Mouse (Mus musculus): ENCODE measurements around the gene Mybph. TPM values are rescaled to one million over a fixed set of nuclear protein-coding genes. Genes with fewer than 3 reads are reported as not detected.
"Not testable (repeated sequence)": the region's sequence is repeated elsewhere in the genome, so short reads cannot be mapped to it uniquely, and the experiment has no call there.

The Mybph gene
- polyA plus RNA-seq, 1 experiment from 2014 or later = 0.43 TPM

DNA sequence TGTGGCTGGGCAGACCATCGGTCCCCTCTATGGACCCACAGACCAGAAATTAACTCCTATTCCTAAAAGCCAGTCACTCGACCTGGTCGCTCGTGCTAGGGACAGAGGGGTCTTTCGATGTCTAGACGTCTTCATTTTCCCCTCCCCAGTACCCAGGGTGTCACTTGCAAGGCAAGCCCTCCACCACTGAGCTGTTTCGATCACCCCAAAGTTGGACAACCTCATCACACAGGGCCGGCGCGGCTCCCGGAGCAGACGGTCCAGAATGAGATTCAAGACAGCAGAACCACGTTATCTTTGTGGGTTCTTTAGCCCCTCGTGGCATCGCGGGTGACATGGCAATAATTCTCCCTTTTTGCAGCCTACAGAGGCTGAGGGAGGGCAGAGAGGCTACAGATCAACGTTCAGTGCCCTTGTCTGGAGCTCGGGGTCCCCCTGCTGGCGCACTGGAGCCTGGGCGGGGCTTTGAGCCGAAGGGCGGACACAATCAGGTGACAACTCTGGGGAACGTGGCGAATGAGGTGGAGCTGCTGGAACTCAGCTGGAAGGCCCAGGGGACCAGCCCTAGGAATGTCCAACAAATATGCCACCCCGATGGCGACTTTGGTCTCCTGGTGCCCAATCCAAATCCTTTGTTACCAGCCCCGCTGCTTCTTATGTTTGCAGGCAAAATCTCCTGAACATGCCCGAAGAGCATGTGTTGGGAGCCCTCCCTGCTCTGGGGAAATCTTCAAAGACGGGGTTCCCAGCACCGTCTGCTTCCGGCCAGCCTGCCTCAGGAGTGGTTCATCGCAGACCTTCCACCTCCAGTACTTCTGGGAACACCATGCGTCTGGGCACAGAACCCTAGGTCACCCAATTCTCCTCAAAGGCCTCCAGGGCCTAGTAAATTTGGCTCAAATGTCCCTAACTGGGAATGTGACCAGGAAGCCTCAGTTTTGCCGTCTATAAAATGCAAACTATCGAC lies 51.0 kb downstream of the Mybph start:
- WGBS = 22% methylated on average over 35 of the region's 35 CpGs
- Histone ChIP-seq H3K27me3 (ENCODE audit: insufficient read depth, poor library complexity, severe bottlenecking) (peaks cover 34% of the 10 kb centered on the region), H3K4me3 (no peak overlapping the region)

DNA sequence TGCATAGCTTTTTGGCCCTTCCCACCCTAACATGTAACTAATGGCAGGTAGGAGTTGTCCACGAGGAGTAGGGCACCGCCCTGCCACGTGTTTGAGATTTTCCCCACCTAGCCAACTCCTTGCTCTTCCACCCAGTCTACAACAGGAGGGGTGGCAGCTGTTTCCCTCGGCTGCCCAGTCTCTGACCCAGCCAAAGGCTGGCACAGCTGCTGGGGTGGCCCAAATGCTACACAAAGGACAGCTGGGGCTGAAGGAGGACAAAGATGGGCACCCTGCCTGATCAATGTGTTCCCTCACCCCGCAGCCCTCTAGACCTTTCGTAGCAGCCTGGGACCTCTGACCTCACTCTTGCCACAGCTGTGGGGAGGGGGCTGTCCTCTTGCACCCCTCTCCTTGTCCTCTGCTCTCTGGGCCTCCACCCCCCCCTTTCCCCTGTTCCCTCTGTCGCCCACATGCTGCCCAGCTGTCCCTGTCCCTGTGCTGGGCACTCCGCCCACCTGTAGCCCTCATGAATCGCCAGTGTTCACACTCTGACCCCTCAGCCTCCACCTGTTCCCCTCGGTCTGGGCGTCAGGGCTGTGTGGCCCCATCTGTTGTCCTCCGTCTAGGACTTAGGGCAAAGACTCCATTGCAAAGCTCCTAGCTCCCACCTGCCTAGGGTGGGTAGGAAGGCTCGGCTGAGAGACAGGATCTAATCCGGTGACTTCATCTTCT lies 51.9 kb downstream of the Mybph start:
- Histone ChIP-seq H3K36me3 (no peaks in the 10 kb centered on the region), H3K4me1 (peaks cover 36% of the 10 kb centered on the region), H3K9me3 (no peaks in the 10 kb centered on the region), H3K27me3 (ENCODE audit: insufficient read depth, poor library complexity, severe bottlenecking) (peaks cover 33% of the 10 kb centered on the region), H3K27ac (0 out of 2 replicates have a peak overlapping the region, but pooled peaks have one; percentile 36), H3K4me3 (no peak overlapping the region)
- no peak for DNase-seq (ENCODE audit: low spot score)
- WGBS = 84% methylated on average over 14 of the region's 14 CpGs

More for the DNA sequence above, 51.0 kb downstream of the Mybph start:
- H3K36me3 ChIP-seq = no peaks in the 10 kb centered on the region
- peaks cover 45% of the 10 kb centered on the region for H3K4me1 ChIP-seq
- H3K27ac ChIP-seq = peak overlapping the region; percentile 53
- H3K9me3 ChIP-seq = no peaks in the 10 kb centered on the region
- DNase-seq (ENCODE audit: low spot score) = peak; percentile 95

DNA sequence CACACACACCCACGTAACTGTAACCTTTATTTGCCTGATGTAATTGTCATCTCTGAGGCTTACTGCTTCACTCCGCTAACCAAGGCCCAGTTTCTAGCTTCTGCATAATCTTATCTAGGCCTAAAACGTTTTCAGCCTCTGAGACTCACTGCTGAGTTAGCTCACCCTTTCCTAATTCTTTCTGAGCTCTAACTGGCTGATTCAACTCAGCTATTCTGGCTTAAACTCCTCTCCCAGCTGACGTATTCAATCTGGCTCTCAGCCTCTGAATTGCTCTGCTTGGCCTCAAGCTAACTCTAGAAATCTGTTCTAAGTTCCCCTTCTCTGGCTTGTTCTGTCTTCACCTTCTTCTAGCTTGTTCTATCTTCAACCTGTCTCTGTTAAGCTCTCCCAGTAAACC lies 53.3 kb downstream of the Mybph start:
- Histone ChIP-seq H3K27ac (no peak overlapping the region), H3K36me3 (no peaks in the 10 kb centered on the region), H3K4me1 (peaks cover 28% of the 10 kb centered on the region), H3K27me3 (ENCODE audit: insufficient read depth, poor library complexity, severe bottlenecking) (peaks cover 23% of the 10 kb centered on the region), H3K9me3 (no peaks in the 10 kb centered on the region), H3K4me3 (no peak overlapping the region)
- DNase-seq (ENCODE audit: low spot score) = no peak
- 43% methylated on average over 4 of the region's 4 CpGs for WGBS

DNA sequence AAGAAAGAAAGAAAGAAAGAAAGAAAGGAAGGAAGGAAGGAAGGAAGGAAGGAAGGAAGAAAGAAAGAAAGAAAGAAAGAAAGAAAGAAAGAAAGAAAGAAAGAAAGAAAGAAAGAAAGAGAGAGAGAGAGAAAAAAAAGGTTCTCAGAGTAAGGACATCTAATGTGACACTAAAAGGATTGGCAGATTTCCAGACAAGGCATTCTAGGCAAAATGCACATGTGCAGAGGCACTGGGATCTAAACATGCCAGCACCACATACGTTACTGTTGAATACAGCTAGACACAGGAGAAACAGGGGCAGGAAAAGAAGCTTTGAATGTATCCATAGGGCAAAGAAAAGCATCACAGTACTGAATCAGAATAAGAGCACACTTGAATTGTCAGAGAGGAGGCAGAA lies 56.4 kb downstream of the Mybph start:
- not testable (repeated sequence) for H3K4me1 ChIP-seq; H3K27me3 ChIP-seq (ENCODE audit: insufficient read depth, poor library complexity, severe bottlenecking); H3K27ac ChIP-seq; H3K4me3 ChIP-seq; H3K36me3 ChIP-seq; H3K9me3 ChIP-seq; DNase-seq (ENCODE audit: low spot score)
- 81% methylated on average over 1 of the region's 1 CpGs for WGBS

Other genes starting within 250 kb of the Mybph start
- gene Fmod, start 156.2 kb upstream of the Mybph start, polyA plus RNA-seq (2016; fragmentation: Nextera tagmentation; extraction: Ambion mirVana) = 9.5 and 11.2 TPM in 2 replicates
- 26.1 and 34.2 TPM in 2 replicates for gene Btg2, start 114.3 kb upstream of the Mybph start, polyA plus RNA-seq (2016; fragmentation: Nextera tagmentation; extraction: Ambion mirVana)
- 1.1 and 2.0 TPM in 2 replicates for gene Chit1, start 82.2 kb upstream of the Mybph start, polyA plus RNA-seq (2016; fragmentation: Nextera tagmentation; extraction: Ambion mirVana)
- 0.87 and 1.1 TPM in 2 replicates for gene Chil1, start 11.3 kb upstream of the Mybph start, polyA plus RNA-seq (2016; fragmentation: Nextera tagmentation; extraction: Ambion mirVana)
- gene Adora1, start 42.0 kb downstream of the Mybph start, polyA plus RNA-seq (2016; fragmentation: Nextera tagmentation; extraction: Ambion mirVana) = 8.0 and 8.1 TPM in 2 replicates
- gene Myog, start 96.5 kb downstream of the Mybph start, polyA plus RNA-seq (2016; fragmentation: Nextera tagmentation; extraction: Ambion mirVana) = 0.86 and 2.3 TPM in 2 replicates
- gene Ppfia4, start 139.5 kb downstream of the Mybph start, polyA plus RNA-seq (2016; fragmentation: Nextera tagmentation; extraction: Ambion mirVana) = 8.5 and 16.0 TPM in 2 replicates
- 81.9 and 95.9 TPM in 2 replicates for gene Tmem183a, start 168.5 kb downstream of the Mybph start, polyA plus RNA-seq (2016; fragmentation: Nextera tagmentation; extraction: Ambion mirVana)
- not detected in 2 replicates for gene 4933406M09Rik, start 192.5 kb downstream of the Mybph start, polyA plus RNA-seq (2016; fragmentation: Nextera tagmentation; extraction: Ambion mirVana)
- 37.4 and 42.2 TPM in 2 replicates for gene Cyb5r1, start 212.1 kb downstream of the Mybph start, polyA plus RNA-seq (2016; fragmentation: Nextera tagmentation; extraction: Ambion mirVana)
- 91.3 and 119 TPM in 2 replicates for gene Adipor1, start 221.9 kb downstream of the Mybph start, polyA plus RNA-seq (2016; fragmentation: Nextera tagmentation; extraction: Ambion mirVana)

All from heart, embryonic 10.5 days (tissue).